Mouse (Mus musculus) v-Abl transformed pro-B cells (cell line): ENCODE results near the gene Pappa.

Experiments used
- in situ Hi-C, 2 experiments: fragments of 400-800 bp; cut with MboI; formaldehyde crosslinking; loops; one replicate each; pipeline ENCODE4 v1.15.1; 2025; ENCODE audit not compliant: unreplicated experiment in 2 of 2

Gene Pappa

DNA sequence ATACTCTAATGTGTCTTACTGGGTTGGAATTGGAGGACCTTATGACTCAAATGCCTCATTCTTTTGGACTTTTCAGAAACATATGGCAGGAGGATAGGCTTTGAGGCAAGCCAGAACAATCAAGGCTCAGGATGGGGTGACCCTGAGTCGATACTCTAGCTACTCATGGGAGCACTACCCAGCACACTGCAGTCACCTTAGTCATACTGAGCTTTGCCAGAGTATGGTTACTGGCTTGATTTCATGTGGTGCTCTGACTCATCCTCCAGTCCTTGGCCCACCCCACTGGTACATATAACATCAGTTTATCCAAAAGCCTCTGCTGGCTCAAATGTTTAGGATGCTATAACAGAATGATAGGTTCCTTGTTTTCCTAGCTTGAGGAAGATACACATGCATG is 130.1 kb downstream of the Pappa start:
- in situ Hi-C loops = no loop called here

- in situ Hi-C loops = no loop called here
Measured at GRCm38 (mm10) chr4:65267066-65267465, 143.1 kb downstream of the Pappa start.

- in situ Hi-C loops = no loop called here
Measured at GRCm38 (mm10) chr4:65269996-65270395, 146.0 kb downstream of the Pappa start.

DNA sequence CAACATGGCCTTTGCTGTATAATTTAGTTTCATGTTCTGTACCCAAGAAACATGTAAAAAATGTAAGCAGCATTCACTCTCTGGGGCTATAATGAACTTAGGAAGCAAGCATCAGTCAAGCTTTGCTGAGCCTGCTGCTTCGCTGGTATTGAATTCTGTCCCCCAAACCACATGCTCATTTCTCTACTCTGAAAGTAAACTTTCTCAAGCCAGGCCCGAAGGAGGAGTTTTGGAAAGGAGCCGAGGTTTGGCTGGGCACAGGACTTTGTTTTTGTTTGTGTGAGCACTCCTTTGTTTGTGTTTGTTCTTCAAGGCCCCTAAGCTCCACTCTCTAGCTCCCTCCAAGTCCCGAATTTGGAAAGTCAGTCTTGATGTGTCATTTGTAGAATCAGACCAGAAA is 148.3 kb downstream of the Pappa start:
- in situ Hi-C loops = no loop called here

- in situ Hi-C loops = no loop called here
Measured at GRCm38 (mm10) chr4:65273299-65273851, 149.4 kb downstream of the Pappa start.

DNA sequence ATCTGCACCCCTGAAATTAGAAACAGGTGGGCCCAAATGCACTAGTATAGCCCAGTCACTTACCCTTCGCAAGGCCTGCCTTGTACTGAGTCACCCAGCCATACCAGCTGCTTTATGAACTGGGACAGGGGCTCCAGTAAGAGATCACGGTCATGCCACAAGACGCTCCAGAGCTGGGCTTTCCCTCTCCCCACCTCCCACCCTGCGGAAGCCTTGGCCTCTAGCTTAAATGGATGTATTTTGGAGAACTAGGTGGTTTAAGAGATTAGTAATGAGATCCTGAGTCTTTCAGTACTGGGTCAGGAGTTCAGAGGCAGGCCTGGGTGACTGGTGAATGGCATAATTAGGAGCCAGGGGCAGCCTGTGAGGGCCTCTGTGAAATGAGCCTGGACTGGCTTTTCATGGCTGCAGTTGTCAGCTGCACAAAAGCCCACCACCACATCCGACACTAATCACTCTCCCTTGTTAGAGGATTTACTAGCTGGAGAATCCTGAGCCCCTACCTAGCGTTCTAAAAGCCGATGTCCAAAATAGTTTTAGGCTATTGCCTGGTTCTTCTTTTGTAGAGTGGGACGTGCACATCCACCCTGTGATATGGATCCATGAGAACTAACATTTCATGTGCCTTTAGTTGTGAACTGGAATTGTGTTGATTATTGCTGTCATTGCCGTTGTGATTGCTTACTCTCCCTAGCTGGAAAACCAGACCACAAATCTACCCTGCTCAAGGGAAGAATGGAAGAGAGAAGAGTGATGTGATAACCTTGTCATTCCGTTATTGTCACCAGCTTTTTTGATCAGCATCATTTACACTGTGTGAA is 154.7 kb downstream of the Pappa start:
- in situ Hi-C loops = no loop called here

DNA sequence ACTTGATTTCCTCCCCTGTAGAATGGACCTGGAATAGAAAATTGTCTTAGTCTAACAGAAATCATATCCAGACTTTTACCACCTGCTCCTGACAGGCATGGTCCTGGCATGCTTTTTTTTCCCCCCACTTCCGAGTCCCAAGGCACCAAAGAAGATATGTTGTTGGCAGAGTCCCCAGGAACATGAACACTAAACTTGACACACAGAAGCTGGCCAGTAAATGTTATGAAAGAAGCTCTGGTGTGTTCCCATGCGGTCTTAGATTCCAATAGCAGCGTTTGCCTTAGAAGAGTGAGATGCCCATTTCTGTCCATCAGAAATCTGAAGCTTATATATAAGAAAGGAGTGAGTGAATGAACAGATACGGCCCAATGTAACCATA is 155.3 kb downstream of the Pappa start:
- in situ Hi-C loops = no loop called here

DNA sequence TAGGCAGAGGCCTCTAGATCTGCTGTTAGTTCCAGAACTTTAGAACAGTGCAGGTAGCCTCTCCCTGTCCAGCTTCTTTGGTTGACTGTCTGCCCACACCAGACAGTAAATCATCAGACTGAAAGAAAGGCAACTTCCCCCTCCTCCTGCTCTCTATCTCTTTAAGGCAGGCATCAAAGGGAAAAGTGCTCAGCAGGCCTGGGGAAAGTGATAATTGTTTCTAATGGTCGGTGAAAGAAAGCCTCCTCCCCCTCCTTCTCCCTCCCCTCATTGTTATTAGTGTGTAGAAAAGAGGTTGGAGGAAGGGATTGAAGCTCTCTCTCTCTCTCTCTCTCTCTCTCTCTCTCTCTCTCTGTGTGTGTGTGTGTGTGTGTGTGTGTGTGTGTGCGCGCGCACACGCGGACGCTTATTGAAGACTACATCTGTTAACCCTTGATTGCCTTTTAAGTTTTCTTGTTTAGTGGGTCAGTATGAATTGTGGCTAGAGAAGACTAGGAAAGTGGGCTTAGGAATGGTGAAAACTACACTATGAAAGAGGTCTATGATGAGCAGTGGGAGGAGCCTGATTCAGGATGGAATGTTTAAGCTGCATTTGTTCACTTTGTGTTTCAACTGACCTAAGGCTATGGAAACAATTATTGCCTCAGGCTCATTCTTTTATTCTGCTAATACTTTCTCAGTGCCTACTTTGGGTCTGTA is 156.2 kb downstream of the Pappa start:
- in situ Hi-C loops = no loop called here

DNA sequence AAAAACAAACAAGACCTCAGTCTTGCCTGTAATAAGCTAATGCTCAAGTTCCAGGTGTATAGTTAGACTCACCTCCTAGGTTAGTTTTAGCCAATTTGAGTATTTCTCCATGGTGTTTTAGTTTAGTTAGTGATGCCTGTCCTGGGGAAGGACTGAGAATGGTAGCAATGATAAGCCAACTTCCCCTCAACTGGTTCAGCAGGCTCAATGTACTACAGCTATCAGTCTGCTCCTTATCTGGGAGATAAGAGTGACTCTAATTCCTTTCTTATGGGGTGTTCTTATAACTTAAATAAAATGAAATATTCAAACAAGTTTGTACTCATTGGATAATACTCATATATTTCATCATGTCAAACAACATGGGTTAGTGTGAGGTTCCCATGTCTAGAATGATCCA is 156.9 kb downstream of the Pappa start:
- in situ Hi-C loops = no loop called here

GRCm38 (mm10) chr4:65283611-65284010 is 159.6 kb downstream of the Pappa start:
- in situ Hi-C loops = no loop called here

DNA sequence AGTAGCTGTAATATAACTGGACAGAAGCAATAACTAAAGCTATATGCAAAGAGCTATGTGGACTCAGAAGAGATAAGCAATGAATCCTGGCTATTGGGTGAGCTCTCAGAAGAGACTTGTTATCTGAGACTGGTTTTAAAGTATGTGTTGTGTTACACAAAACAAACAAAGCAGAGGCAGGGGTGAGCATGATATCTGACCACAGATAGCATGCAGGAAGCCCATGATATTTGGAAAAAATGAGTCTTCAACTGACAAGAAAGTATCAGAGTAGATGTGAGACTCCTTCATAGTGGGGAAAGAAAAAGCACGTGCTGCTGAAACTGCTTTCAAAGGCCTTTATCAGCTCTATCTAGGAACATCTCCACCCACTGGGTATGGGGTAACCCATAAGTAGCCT is 161.2 kb downstream of the Pappa start:
- in situ Hi-C loops = no loop called here

- in situ Hi-C loops = no loop called here
Measured at GRCm38 (mm10) chr4:65289247-65289646, 165.3 kb downstream of the Pappa start.

- in situ Hi-C loops = no loop called here
Measured at GRCm38 (mm10) chr4:65295741-65296140, 171.8 kb downstream of the Pappa start.

- in situ Hi-C loops = no loop called here
Measured at GRCm38 (mm10) chr4:65296356-65296967, 172.5 kb downstream of the Pappa start.

- in situ Hi-C loops = no loop called here
Measured at GRCm38 (mm10) chr4:65296968-65297499, 173.1 kb downstream of the Pappa start.

- in situ Hi-C loops = no loop called here
Measured at GRCm38 (mm10) chr4:65298212-65299181, 174.5 kb downstream of the Pappa start.

DNA sequence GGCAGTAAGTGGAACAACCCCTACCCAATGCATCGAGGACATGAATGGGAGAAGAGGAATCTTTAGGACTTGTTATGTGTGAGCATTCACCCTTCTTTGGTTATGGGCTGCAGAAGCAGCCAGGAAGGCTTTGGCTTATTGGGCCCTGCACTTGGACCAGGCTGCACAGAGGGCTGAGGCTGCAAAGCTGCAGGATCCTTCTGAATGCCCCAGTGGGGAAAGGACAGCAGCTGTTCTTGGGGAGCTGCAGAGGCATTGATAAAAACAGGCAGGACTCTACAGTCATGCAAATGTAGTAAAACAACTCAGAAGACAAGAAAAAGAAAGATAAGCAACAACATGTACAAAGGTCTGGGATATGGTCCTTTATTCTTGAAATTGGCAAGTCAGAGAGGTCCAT is 175.4 kb downstream of the Pappa start:
- in situ Hi-C loops = no loop called here

DNA sequence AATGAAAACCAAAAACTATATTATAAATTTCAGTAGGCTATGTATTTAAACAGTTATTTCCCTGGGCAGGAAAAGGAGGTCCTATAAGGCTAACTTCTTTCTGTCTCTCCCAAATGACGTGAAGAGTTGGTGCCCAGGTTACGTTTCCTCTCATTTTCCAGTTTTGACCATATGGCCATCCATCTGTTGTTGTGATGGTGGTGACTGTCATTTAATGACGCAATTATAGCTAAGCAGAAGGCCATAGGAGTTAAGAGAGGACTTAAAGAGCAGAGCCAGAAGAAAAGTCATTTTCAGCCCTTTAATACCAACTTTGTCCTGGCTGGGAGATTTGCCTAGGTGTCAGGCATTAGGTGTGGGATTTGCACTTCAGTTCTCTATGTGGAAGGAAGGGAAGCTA is 176.5 kb downstream of the Pappa start:
- in situ Hi-C loops = no loop called here

DNA sequence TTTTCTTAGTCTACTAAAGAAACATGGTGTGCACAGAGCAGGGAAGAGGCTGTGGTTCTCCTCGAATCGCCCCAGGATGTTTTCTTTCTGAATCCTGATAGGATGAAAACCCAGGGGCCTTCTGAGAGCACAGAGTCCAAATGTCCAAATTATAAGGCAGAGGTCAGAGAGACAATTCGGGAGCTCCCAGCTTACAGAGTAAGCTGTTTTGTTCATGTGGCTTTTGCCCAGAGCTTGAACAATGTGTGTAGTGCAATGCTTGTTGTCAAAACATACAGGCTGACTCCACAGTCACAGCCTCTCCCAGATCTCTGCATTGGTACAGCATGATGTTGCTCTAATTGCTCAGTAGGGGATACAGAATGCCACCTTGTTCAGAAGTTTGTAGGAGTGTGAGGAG is 178.7 kb downstream of the Pappa start:
- in situ Hi-C loops = no loop called here

- in situ Hi-C loops = no loop called here
Measured at GRCm38 (mm10) chr4:65317877-65318525, 194.0 kb downstream of the Pappa start.
